Mouse (Mus musculus): ENCODE results near the gene Ephb1.

Ephb1 gene

GRCm38 (mm10) chr9:102352186-102353055, 2.1 kb downstream of the Ephb1 start:
- DNase-seq (ENCODE audit: low spot score in 2 of 2), result peak; percentile 22 to 39

DNA sequence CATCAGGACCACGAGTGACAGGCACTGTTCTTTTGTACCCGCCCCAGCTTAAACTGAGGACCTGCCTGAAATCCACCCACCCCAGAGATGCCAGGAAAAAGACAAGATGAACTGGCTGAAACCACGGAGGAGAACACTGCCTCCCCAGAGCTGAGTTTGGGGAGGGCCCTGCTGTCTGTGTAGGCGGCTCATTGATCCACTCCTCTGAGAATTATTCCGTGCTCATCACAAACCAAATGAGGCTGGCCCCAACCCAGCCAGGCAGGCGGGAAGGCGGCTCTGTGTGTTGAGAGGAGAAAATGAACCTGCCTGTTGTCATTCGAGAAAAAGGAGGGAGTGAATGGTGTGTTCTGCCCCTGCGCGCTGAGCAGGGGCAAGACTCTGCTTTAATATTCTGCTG, 2.8 kb downstream of the Ephb1 start:
- peak; percentile 22 to 36 for DNase-seq (ENCODE audit: low spot score in 2 of 2)

DNA sequence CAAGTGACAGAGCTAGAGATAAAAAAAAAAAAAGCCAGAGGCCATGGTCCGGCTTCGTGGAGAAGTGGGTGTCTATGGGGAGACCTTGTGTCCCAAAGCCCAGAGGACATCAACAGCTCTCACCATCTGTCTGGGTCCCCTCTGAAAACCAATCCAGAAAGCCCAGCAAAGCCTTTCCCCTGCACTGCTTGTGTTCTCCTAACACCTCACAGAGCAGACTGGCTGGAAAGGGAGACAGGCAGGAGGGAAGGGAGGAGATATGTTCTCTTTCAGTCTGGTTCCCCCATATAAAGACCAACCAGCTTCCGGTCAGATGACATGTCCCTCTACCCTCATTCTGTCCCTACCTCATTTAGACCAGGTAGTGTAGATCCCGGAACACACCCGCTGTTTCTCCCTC, 3.3 kb downstream of the Ephb1 start:
- DNase-seq (ENCODE audit: low spot score in 2 of 2), result no peak

DNA sequence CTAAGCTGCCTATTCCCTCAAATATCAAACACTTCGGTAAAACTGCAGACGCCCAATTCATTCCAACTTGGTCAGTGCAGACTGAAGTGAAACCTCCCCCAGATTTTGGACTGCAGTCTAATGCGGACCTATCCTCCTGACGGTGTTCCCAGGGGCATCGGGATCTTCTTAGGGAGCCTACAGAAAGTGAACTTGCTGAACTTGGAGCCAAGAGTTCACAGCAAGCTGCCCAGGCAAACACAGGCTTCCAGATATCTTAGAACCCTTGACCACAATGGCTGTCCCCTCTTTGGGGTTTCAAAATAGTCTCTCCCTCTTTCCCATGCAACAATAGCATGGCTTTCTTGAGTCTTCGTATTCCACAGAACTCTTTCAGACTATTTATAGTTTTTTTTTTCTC, 3.8 kb downstream of the Ephb1 start:
- no peak for DNase-seq (ENCODE audit: low spot score in 2 of 2)

GRCm38 (mm10) chr9:102350076-102350475, 4.4 kb downstream of the Ephb1 start:
- no peak for DNase-seq (ENCODE audit: low spot score in 2 of 2)

- DNase-seq (ENCODE audit: low spot score in 2 of 2), result no peak
Measured at GRCm38 (mm10) chr9:102346801-102347200, 7.7 kb downstream of the Ephb1 start.

- DNase-seq (ENCODE audit: low spot score in 2 of 2), result no peak
Measured at GRCm38 (mm10) chr9:102345474-102345873, 9.0 kb downstream of the Ephb1 start.

GRCm38 (mm10) chr9:102345047-102345446, 9.4 kb downstream of the Ephb1 start:
- DNase-seq (ENCODE audit: low spot score in 2 of 2), result no peak

DNA sequence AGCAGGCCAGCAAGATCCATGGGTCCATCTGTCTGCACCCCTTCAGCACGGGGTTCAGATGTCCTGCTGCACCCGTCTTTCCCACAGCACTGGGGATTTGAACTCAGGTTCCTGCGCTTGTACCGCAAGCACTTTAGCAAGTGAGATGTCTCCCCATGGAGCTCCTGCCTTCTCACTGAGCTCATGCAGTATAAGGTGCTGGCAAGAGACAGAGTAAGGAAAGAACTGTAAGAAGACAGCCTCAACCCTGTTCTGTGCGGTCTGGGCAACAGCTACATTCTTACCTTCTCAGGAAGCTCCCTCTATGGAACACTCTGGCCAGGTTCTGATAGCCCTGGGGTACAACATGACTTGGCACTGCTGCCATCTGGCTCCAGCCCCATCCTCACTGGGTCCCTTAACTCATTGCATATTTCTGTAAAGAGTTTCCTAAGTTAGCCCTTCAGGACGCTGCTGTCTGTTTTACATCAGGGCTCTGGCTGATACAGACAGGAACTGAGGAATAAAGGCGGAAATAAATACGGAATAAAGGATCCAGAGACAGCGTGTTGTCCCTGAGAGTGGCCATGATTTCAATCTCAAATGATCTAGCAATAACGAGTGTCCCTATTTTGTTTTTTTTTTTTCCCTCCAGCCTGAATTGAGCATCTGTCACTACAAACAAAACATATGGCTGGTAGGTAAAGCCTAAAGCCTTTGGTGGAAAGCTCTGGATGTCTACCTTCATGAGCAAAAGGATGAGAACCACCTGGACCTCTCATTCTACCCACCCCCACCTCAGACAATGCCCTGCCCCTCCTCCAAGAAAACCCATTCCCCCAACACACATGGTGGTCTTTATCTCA, 10.2 kb downstream of the Ephb1 start:
- no peak for DNase-seq (ENCODE audit: low spot score in 2 of 2)

DNA sequence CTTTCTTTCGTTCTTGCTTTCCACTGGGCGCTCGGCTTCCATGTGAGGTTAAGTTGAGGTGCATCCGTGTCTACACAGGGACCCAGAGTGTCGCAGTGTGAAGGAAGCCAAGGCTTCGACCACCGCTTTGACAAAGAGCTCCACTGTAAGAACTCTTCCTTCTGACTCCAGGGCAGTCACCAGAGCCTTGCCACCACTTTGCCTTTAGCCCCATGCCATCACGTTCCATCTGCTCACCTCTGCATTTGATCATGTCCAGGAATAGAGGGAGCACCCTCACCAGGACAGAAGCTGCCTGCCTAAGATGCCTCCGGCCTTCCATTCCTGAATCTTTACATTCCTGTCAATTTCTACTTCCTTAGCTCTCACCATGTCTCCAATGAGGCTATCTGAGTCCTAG, 11.4 kb downstream of the Ephb1 start:
- no peak for DNase-seq (ENCODE audit: low spot score in 2 of 2)

DNA sequence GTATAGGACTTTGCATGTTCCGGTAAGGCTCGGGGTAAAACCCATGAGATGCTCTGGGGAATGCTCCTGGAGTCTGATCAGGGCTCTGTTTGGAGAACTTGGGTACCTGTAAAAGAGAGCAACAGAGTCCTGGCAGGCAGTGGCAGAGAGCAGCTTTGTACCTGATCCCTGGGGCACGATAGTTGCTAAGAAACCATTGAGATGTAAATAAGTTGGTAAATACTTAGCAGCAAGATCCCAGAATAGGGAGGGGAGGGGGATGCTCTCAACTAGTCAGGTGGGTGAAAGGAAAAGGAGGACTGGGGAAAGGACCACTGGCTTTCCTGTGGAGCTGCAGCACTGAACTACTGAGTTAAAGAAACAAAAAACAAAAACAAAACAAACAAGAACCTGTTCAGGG, 12.5 kb downstream of the Ephb1 start:
- no peak for DNase-seq (ENCODE audit: low spot score in 2 of 2)

DNA sequence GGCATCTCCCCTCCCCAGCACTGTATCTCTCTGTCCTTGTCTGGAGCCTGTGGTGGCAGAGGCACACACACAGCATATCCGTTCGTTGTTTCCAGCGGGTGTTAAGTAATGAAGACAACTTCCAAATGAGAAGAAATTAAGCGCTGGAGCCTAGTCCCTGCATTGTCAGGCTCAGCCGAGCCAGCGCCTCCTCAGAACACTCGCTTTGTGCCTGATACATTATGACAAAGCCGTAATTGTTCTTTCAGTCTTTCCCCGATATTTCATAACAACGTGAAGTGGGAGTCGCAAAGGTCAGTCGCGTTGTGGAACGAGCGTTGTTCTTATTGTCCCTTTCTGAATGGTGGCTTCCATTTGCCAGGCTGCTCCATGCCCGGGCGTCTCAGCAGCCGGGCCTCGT, 13.7 kb downstream of the Ephb1 start:
- no peak for DNase-seq (ENCODE audit: low spot score in 2 of 2)

DNA sequence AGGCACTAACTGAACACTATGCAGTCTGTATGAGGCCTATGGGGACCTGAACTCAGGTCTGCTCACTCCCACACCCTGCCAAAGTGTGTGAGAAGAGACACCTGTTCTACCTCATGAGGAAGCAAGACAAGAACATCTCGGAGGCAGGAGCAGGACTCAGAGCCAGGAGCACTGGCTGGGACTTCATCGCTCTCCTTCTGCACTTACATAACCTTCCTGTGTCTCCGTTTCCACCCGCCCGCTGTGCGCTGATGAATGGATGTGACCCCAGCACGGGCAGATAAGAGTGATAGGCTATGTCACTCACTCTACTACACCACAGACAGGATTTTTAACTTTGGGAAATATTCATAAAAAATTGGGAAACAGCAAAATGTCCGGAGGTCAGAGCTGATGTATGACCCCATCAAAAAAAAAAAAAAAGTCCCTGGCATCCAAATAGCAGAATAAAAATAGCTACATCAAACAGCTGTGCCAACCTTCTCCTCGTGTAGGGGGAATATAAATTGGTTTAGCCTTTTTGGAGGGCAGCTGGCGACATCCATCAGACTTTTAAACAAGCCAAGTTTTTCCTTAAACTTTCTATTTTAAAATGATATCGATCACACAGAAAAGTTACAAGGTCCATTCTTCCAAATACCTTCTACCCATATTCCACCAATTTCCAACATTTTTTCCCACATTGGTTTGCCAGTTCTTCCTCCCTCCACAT, 18.8 kb downstream of the Ephb1 start:
- no peak for DNase-seq (ENCODE audit: low spot score in 2 of 2)

- DNase-seq (ENCODE audit: low spot score in 2 of 2), result no peak
Measured at GRCm38 (mm10) chr9:102330266-102331060, 24.0 kb downstream of the Ephb1 start.

DNA sequence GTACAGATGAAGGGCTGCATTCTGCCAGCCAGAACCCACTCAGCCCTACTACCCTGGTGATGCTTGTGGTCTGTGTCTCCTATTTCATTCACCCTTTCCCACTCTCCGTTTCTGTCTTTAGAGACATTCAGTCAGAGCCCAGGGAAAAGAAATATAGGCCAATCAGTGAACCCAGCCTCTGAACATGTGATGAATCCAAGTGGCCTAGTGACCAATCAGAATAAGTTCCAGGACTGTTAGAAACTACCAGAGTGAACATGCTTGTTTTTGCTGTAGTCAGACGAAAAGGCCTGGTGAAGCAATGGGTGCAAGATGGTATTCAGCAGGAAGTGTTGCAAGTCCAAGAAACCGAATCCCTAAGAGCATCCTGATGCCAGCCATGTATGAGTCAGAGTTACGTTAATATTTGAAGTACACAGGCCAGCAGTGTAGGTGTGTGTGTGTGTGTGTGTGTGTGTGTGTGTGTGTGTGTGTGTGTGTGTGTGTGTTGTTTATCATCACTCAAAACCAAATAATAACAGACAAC, 26.8 kb downstream of the Ephb1 start:
- no peak for DNase-seq (ENCODE audit: low spot score in 2 of 2)

DNA sequence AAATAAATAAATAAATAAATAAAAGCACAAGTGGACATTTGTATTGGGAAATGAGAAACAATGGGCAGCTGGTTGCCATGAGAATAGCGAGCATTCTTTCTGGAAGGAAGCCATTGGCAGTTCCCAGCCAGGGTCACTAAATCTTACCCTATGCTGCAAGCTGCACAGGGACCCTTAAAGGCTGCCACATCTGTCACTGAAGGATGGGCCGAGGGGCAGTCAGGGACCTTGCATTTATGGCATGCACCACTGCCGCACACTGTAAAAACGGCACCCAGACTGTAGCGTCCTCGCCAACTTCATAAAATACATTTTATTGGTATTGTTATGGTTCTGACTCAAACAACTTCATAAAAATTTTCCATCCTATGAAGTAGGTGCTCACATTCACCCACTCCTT, 39.1 kb downstream of the Ephb1 start:
- DNase-seq (ENCODE audit: low spot score in 2 of 2), result no peak

DNA sequence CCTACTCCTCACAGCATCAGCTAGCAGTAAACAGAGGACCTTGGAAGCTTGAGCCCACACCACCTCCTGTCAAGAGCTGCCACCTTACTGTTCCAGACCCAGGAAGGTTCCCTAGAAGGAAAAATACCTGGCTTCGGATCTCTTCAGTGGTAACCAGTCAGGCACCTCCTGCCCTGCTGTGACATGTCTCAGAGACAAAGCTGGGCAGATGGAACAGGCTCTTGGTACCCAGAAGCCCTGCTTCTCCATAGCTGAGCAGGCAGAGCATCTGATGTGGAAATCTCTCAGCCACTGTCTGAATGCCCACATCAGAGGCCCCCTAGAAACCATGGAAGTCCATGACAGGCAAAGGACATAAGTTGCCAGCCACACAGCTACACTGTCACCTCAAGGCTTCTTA, 39.7 kb downstream of the Ephb1 start:
- DNase-seq (ENCODE audit: low spot score in 2 of 2), result no peak

- no peak for DNase-seq (ENCODE audit: low spot score in 2 of 2)
Measured at GRCm38 (mm10) chr9:102310431-102310830, 44.1 kb downstream of the Ephb1 start.

DNA sequence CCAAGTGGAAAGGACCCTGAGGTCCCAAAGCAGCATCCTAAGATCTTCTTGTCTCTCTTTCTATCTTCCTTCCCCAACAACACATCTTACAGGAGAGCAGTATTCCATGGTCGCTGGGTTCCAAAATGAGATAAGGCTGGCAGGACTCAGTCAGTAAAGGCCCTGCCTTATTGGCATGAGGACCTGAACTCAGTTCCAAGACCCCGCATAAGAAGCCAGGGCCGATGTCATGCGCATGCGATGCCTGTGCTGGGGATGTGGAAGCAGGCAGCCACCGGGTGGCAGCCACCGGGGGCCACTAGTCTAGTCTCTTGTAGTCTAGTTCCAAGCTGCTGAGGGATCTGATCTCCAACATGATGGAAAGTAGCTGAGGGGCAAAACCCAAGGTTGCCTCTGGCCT, 45.2 kb downstream of the Ephb1 start:
- no peak for DNase-seq (ENCODE audit: low spot score in 2 of 2)

GRCm38 (mm10) chr9:102307656-102308055, 46.8 kb downstream of the Ephb1 start:
- no peak for DNase-seq (ENCODE audit: low spot score in 2 of 2)
